Mouse (Mus musculus): ENCODE results near the gene Lypd4. TPM values are rescaled to one million over a fixed set of nuclear protein-coding genes. Genes with fewer than 3 reads are reported as not detected.

Lypd4 gene
- polyA plus RNA-seq, 1 experiment from 2014 or later, result not detected

DNA sequence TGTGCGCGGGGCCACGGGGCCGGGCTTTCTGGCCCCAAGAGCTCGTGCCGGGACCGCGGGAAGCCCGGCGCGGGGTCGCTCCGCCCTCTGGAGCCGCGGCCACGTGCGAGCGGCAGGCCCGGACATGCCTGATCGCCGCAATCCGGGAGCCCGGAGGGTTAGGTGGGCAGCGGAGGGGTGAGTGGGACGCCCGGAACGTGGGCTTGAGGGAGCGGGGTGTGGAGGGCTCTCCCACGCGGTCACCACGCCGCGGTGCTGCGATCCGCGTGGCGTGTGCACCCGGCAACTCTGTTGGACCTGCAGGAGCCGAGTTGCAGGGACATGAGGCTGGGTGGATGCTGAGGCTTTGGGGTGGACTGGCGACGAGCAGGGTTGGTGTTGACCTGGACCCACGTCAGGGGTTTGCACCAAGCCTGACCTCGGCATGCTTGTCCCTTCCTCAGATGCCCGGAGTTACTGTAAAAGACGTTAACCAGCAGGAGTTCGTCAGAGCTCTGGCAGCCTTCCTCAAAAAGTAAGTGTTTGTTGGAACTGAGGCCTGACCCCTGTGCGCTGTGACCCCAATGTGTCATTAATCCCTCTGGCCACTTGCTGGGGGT, 15.1 kb upstream of the Lypd4 start:
- H3K4me3 ChIP-seq, result peak overlapping the region; percentile 91
- WGBS, result under 1% methylated on average over 47 of the region's 47 CpGs
- no peaks in the 10 kb centered on the region for H3K27me3 ChIP-seq (ENCODE audit: insufficient read depth, poor library complexity, severe bottlenecking)
- H3K36me3 ChIP-seq, result peaks cover 45% of the 10 kb centered on the region
- peaks cover 18% of the 10 kb centered on the region for H3K4me1 ChIP-seq
- peak overlapping the region; percentile 99 for H3K27ac ChIP-seq
- no peak for DNase-seq (ENCODE audit: low spot score)
- no peaks in the 10 kb centered on the region for H3K9me3 ChIP-seq

GRCm38 (mm10) chr7:24883896-24884692, 14.4 kb upstream of the Lypd4 start, which contains the start of gene Rps19:
Gene Rps19 (plus strand): TSS chr7:24884371.
- DNase-seq (ENCODE audit: low spot score), result peak; percentile 99
- Histone ChIP-seq H3K36me3 (peaks cover 38% of the 10 kb centered on the region), H3K27ac (peak within 1 kb of the TSS; percentile 99), H3K9me3 (no peaks in the 10 kb centered on the region), H3K4me3 (peak within 1 kb of the TSS; percentile 91), H3K27me3 (ENCODE audit: insufficient read depth, poor library complexity, severe bottlenecking) (no peaks in the 10 kb centered on the region), H3K4me1 (peaks cover 18% of the 10 kb centered on the region)
- under 1% methylated on average over 57 of the region's 57 CpGs for WGBS

GRCm38 (mm10) chr7:24882416-24883199, 12.9 kb upstream of the Lypd4 start:
- Histone ChIP-seq H3K9me3 (no peaks in the 10 kb centered on the region), H3K27ac (no peak overlapping the region), H3K4me3 (no peak overlapping the region), H3K27me3 (ENCODE audit: insufficient read depth, poor library complexity, severe bottlenecking) (no peaks in the 10 kb centered on the region), H3K4me1 (peaks cover 18% of the 10 kb centered on the region), H3K36me3 (peaks cover 23% of the 10 kb centered on the region)
- WGBS, result 83% methylated on average over 9 of the region's 9 CpGs
- DNase-seq (ENCODE audit: low spot score), result no peak

GRCm38 (mm10) chr7:24879620-24880019, 9.9 kb upstream of the Lypd4 start:
- DNase-seq (ENCODE audit: low spot score), result no peak
- H3K27ac ChIP-seq, result no peak overlapping the region
- WGBS, result 30% methylated on average over 2 of the region's 2 CpGs

GRCm38 (mm10) chr7:24877588-24877987, 7.8 kb upstream of the Lypd4 start:
- H3K27ac ChIP-seq, result no peak overlapping the region
- no peaks in the 10 kb centered on the region; the same call in 1 of the 2 replicates for H3K9me3 ChIP-seq
- H3K36me3 ChIP-seq, result no peaks in the 10 kb centered on the region
- no peak overlapping the region for H3K4me3 ChIP-seq
- peaks cover 13% of the 10 kb centered on the region; the same call in 1 of the 2 replicates for H3K27me3 ChIP-seq (ENCODE audit: insufficient read depth, poor library complexity, severe bottlenecking)
- no peak for DNase-seq (ENCODE audit: low spot score)
- H3K4me1 ChIP-seq, result no peaks in the 10 kb centered on the region
- 75% methylated on average over 3 of the region's 3 CpGs for WGBS

More at GRCm38 (mm10) chr7:24879620-24880019, 9.9 kb upstream of the Lypd4 start:
- no peaks in the 10 kb centered on the region for H3K36me3 ChIP-seq
- H3K4me3 ChIP-seq, result no peak overlapping the region
- H3K9me3 ChIP-seq, result no peaks in the 10 kb centered on the region
- H3K4me1 ChIP-seq, result no peaks in the 10 kb centered on the region
- no peaks in the 10 kb centered on the region for H3K27me3 ChIP-seq (ENCODE audit: insufficient read depth, poor library complexity, severe bottlenecking)

DNA sequence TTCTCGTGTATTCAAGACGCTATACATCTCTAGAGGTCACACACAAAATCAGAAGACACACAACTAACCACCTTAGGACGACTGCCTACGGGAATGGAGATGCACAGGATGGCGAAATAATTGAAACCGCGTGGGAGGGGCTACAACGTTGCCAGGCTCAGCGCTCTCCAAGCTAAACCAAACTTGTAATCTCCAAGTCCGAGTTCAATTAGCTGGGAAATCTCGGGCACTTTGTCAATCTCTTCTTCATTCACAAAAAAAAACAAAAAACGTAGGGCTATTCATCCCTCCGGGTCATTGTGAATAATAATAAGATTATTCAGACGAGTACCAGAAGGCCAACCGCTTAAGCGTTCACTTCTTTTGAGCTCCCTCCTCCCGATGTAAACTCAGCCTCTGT, 661 bp downstream of the Lypd4 start:
- WGBS, result 61% methylated on average over 17 of the region's 17 CpGs
- Histone ChIP-seq H3K4me3 (no peak overlapping the region), H3K36me3 (no peaks in the 10 kb centered on the region), H3K4me1 (0 out of 2 replicates have a peak, but pooled peaks cover 5% of the 10 kb centered on the region), H3K27me3 (ENCODE audit: insufficient read depth, poor library complexity, severe bottlenecking) (peaks cover 48% of the 10 kb centered on the region), H3K9me3 (peaks cover 4% of the 10 kb centered on the region; the same call in 1 of the 2 replicates), H3K27ac (no peak overlapping the region)
- DNase-seq (ENCODE audit: low spot score), result no peak

DNA sequence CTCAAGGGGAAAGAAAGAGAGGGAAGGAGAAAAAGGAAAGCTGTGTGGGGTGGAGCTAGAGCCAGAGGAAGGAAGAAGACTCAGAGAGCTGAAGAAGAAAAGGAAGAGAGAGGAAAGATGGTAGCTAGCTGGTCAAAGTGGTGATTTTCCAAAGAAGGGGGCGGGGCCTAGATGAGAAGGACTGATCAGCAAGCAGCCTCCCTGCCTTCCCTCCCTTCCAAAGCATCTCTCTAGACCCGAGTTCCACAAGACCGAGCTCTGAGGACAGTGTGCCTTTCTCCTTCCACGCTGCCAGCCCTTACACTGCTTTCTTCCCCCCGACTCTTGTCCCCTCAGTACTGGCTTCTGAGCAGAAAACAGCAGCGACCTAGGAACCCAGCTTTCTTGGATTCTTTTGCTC, 5.6 kb downstream of the Lypd4 start:
- H3K4me3 ChIP-seq, result no peak overlapping the region
- peaks cover 17% of the 10 kb centered on the region for H3K27me3 ChIP-seq (ENCODE audit: insufficient read depth, poor library complexity, severe bottlenecking)
- no peak overlapping the region for H3K27ac ChIP-seq
- DNase-seq (ENCODE audit: low spot score), result no peak
- H3K36me3 ChIP-seq, result no peaks in the 10 kb centered on the region
- H3K9me3 ChIP-seq, result no peaks in the 10 kb centered on the region
- no peaks in the 10 kb centered on the region for H3K4me1 ChIP-seq
- WGBS, result 34% methylated on average over 6 of the region's 6 CpGs

- WGBS, result 77% methylated on average over 4 of the region's 4 CpGs
- peaks cover 6% of the 10 kb centered on the region; the same call in 1 of the 2 replicates for H3K27me3 ChIP-seq (ENCODE audit: insufficient read depth, poor library complexity, severe bottlenecking)
- no peaks in the 10 kb centered on the region for H3K9me3 ChIP-seq
- H3K4me3 ChIP-seq, result no peak overlapping the region
- H3K4me1 ChIP-seq, result no peaks in the 10 kb centered on the region
- no peak for DNase-seq (ENCODE audit: low spot score)
- no peaks in the 10 kb centered on the region for H3K36me3 ChIP-seq
- no peak overlapping the region for H3K27ac ChIP-seq
Measured at GRCm38 (mm10) chr7:24862853-24863252, 6.9 kb downstream of the Lypd4 start.

- Histone ChIP-seq H3K27me3 (ENCODE audit: insufficient read depth, poor library complexity, severe bottlenecking) (peaks cover 2% of the 10 kb centered on the region; the same call in 1 of the 2 replicates), H3K27ac (no peak within 1 kb of the TSS), H3K4me1 (peaks cover 2% of the 10 kb centered on the region; the same call in 1 of the 2 replicates), H3K9me3 (no peaks in the 10 kb centered on the region), H3K4me3 (no peak within 1 kb of the TSS), H3K36me3 (no peaks in the 10 kb centered on the region)
- no peak for DNase-seq (ENCODE audit: low spot score)
- 83% methylated on average over 7 of the region's 7 CpGs for WGBS
Measured at GRCm38 (mm10) chr7:24861913-24862312, 7.8 kb downstream of the Lypd4 start, which contains the start of gene Gm9844. Gene Gm9844 (plus strand): TSS chr7:24862213.

DNA sequence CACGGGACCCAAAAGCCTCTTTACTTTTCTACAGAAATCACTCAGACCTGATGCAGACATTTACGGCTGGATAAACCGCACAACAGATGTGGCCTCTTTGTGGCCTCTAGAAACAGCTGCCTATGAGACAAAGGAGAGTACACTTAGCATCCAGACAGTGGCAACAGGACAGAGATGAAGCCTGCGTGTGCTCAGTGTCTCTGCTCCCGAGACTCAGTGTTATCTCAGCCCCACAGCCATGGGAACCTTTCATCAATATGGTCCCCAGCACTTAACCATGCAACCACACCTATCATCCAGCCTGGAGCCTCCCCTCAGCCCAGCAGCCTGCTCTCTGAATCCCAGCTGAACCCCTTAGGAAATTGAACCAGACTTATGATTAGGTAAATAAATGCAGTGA, 10.5 kb downstream of the Lypd4 start:
- H3K4me1 ChIP-seq, result peaks cover 4% of the 10 kb centered on the region; the same call in 1 of the 2 replicates
- no peaks in the 10 kb centered on the region for H3K27me3 ChIP-seq (ENCODE audit: insufficient read depth, poor library complexity, severe bottlenecking)
- no peaks in the 10 kb centered on the region for H3K36me3 ChIP-seq
- no peaks in the 10 kb centered on the region for H3K9me3 ChIP-seq
- DNase-seq (ENCODE audit: low spot score), result no peak
- H3K4me3 ChIP-seq, result no peak overlapping the region
- 71% methylated on average over 5 of the region's 5 CpGs for WGBS
- H3K27ac ChIP-seq, result no peak overlapping the region

DNA sequence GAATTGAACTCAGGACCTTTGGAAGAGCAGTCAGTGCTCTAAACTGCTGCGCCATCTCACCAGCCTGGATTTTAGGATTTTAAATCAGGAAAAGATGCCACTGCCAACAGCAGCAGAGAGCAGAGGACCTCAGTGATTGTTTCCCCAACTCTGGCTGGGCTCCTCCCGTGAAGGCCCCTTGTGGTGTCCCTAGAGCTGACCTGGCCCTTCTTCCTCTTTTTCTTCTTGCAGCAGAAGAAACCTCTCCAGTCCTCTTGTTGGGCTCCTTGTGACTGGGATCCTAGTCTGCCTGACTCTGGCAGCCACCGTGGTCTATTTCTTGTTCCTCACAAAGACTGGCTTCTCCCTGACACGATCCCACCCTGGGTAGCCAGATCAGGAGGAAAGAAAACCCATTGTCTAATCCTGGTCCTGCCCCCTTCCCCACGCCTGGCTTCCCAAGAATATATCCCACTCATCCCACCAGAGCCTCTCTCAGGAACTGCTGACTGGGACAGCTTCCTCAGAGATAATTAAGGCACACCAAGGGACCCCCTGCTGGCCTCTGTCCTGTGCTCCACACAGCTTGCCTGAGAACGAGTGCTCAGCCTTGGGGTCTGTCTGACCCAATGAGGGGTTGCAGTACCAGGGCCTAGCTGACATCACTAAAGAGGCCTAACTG, 13.2 kb downstream of the Lypd4 start:
- Histone ChIP-seq H3K4me3 (no peak overlapping the region), H3K27ac (no peak overlapping the region), H3K27me3 (ENCODE audit: insufficient read depth, poor library complexity, severe bottlenecking) (no peaks in the 10 kb centered on the region), H3K4me1 (peaks cover 15% of the 10 kb centered on the region; the same call in 1 of the 2 replicates), H3K9me3 (no peaks in the 10 kb centered on the region), H3K36me3 (no peaks in the 10 kb centered on the region)
- WGBS, result 46% methylated on average over 6 of the region's 6 CpGs
- DNase-seq (ENCODE audit: low spot score), result no peak

- Histone ChIP-seq H3K4me1 (peaks cover 23% of the 10 kb centered on the region), H3K27ac (peak overlapping the region; percentile 81), H3K36me3 (no peaks in the 10 kb centered on the region), H3K4me3 (peak overlapping the region; percentile 22; the same call in 1 of the 2 replicates), H3K9me3 (no peaks in the 10 kb centered on the region), H3K27me3 (ENCODE audit: insufficient read depth, poor library complexity, severe bottlenecking) (no peaks in the 10 kb centered on the region)
- DNase-seq (ENCODE audit: low spot score), result no peak
- WGBS, result 30% methylated on average over 7 of the region's 7 CpGs
Measured at GRCm38 (mm10) chr7:24853695-24854094, 16.0 kb downstream of the Lypd4 start.

Measured in heart, embryonic 10.5 days (tissue).